Mouse (Mus musculus) ES-Bruce4 (cell line): ENCODE results near the gene Emc8. TPM values are rescaled to one million over a fixed set of nuclear protein-coding genes. Genes with fewer than 3 reads are reported as not detected.

Experiments
- H3K27ac ChIP-seq: 2 replicates; pipeline ENCODE4 v1.5.1; 2012; ENCODE audit warnings: low read length, inconsistent platforms; ENCODE audit not compliant: insufficient read depth
- H3K27me3 ChIP-seq: 2 replicates; pipeline ENCODE4 v1.6.1; 2012; ENCODE audit warnings: mild to moderate bottlenecking, low read length, inconsistent platforms; ENCODE audit not compliant: control insufficient read depth, poor library complexity, insufficient read depth, severe bottlenecking
- H3K36me3 ChIP-seq: 2 replicates; pipeline ENCODE4 v1.6.1; 2012; ENCODE audit warnings: inconsistent platforms, mild to moderate bottlenecking, low read length, moderate library complexity; ENCODE audit not compliant: control insufficient read depth, poor library complexity, insufficient read depth, severe bottlenecking
- H3K4me1 ChIP-seq: one replicate; pipeline ENCODE4 v1.8.1; 2011; ENCODE audit warnings: low read length; ENCODE audit not compliant: control insufficient read depth, insufficient read depth
- H3K4me3 ChIP-seq: 2 replicates; pipeline ENCODE4 v1.5.1; 2011; ENCODE audit warnings: low read depth, mild to moderate bottlenecking, low read length
- H3K9ac ChIP-seq: 2 replicates; pipeline ENCODE4 v1.6.1; 2012; ENCODE audit warnings: low read depth, mild to moderate bottlenecking, inconsistent platforms; ENCODE audit not compliant: poor library complexity, severe bottlenecking
- H3K9me3 ChIP-seq: replicated peaks from 2 replicates; pipeline ENCODE4 v1.6.1; 2012; ENCODE audit warnings: mild to moderate bottlenecking, low read length, inconsistent platforms; ENCODE audit not compliant: control insufficient read depth, poor library complexity, insufficient read depth, severe bottlenecking
- CTCF ChIP-seq: IDR thresholded peaks from one replicate; pipeline ENCODE4 v1.8.1; 2011; ENCODE audit warnings: low read depth, low read length
- EP300 ChIP-seq: IDR thresholded peaks from 2 replicates; pipeline ENCODE4 v1.6.1; 2011; ENCODE audit warnings: low read depth, low read length; ENCODE audit not compliant: insufficient read depth
- POLR2A ChIP-seq: IDR thresholded peaks from one replicate; pipeline ENCODE4 v1.8.1; 2011; ENCODE audit warnings: low read length; ENCODE audit not compliant: insufficient read depth
- polyA plus RNA-seq: library from polyadenylated mRNA; stranded (reverse); fragments of >200 nt; gene quantifications from 2 replicates; pipeline ENCODE4 v1.2.4, GENCODE M21; 2011; ENCODE audit warnings: low read depth; ENCODE audit not compliant: missing spikeins, insufficient read depth, insufficient read length

The Emc8 gene
- polyA plus RNA-seq, 1 experiment, result 124 TPM

GRCm38 (mm10) chr8:120619235-120620180 is 48.9 kb downstream of the Emc8 start:
- no peaks in the 10 kb centered on the region for H3K4me1 ChIP-seq
- H3K9me3 ChIP-seq, result no peaks in the 10 kb centered on the region
- H3K4me3 ChIP-seq, result no peak overlapping the region
- H3K27me3 ChIP-seq, result no peaks in the 10 kb centered on the region
- no peaks in the 10 kb centered on the region for H3K36me3 ChIP-seq
- TF ChIP-seq CTCF (no peak), POLR2A (no peak), EP300 (no peak)
- peak overlapping the region; percentile 3; the same call in 1 of the 2 replicates for H3K9ac ChIP-seq
- peak overlapping the region; percentile 12 for H3K27ac ChIP-seq

GRCm38 (mm10) chr8:120618110-120618509 is 50.3 kb downstream of the Emc8 start:
- no peaks in the 10 kb centered on the region for H3K9me3 ChIP-seq
- TF ChIP-seq EP300 (0 out of 2 replicates have a peak, but pooled peaks have one; percentile 15), CTCF (peak; percentile 84), POLR2A (no peak)
- H3K27ac ChIP-seq, result peak overlapping the region; percentile 76
- peak overlapping the region; percentile 13; the same call in 1 of the 2 replicates for H3K9ac ChIP-seq
- no peaks in the 10 kb centered on the region for H3K4me1 ChIP-seq
- no peaks in the 10 kb centered on the region for H3K36me3 ChIP-seq
- H3K27me3 ChIP-seq, result no peaks in the 10 kb centered on the region
- H3K4me3 ChIP-seq, result no peak overlapping the region

- Histone ChIP-seq H3K4me3 (no peak overlapping the region), H3K36me3 (no peaks in the 10 kb centered on the region), H3K9me3 (no peaks in the 10 kb centered on the region), H3K27me3 (no peaks in the 10 kb centered on the region), H3K27ac (no peak overlapping the region), H3K4me1 (no peaks in the 10 kb centered on the region), H3K9ac (no peak overlapping the region)
- TF ChIP-seq CTCF (no peak), EP300 (no peak), POLR2A (no peak)
Measured at GRCm38 (mm10) chr8:120616663-120617626, 51.4 kb downstream of the Emc8 start.

GRCm38 (mm10) chr8:120614491-120614890 is 53.9 kb downstream of the Emc8 start:
- Histone ChIP-seq H3K27ac (no peak overlapping the region), H3K36me3 (no peaks in the 10 kb centered on the region), H3K4me3 (no peak overlapping the region), H3K4me1 (no peaks in the 10 kb centered on the region), H3K9ac (no peak overlapping the region), H3K9me3 (no peaks in the 10 kb centered on the region), H3K27me3 (no peaks in the 10 kb centered on the region)
- no peak for TF ChIP-seq CTCF
- TF ChIP-seq EP300, result no peak
- no peak for TF ChIP-seq POLR2A

- no peaks in the 10 kb centered on the region for H3K4me1 ChIP-seq
- H3K4me3 ChIP-seq, result no peak overlapping the region
- no peak overlapping the region for H3K27ac ChIP-seq
- H3K9ac ChIP-seq, result no peak overlapping the region
- TF ChIP-seq CTCF, result no peak
- no peak for TF ChIP-seq POLR2A
- TF ChIP-seq EP300, result no peak
- H3K9me3 ChIP-seq, result no peaks in the 10 kb centered on the region
- no peaks in the 10 kb centered on the region for H3K27me3 ChIP-seq
- no peaks in the 10 kb centered on the region for H3K36me3 ChIP-seq
Measured at GRCm38 (mm10) chr8:120610824-120611223, 57.5 kb downstream of the Emc8 start.
